Mouse (Mus musculus): ENCODE results near the gene Baiap2. TPM values are rescaled to one million over a fixed set of nuclear protein-coding genes. Genes with fewer than 3 reads are reported as not detected.
A peak's percentile ranks its signal among the peaks of the same experiment; 100 is the strongest.

Gene Baiap2
- polyA plus RNA-seq, 1 experiment, result 39.0 TPM

DNA sequence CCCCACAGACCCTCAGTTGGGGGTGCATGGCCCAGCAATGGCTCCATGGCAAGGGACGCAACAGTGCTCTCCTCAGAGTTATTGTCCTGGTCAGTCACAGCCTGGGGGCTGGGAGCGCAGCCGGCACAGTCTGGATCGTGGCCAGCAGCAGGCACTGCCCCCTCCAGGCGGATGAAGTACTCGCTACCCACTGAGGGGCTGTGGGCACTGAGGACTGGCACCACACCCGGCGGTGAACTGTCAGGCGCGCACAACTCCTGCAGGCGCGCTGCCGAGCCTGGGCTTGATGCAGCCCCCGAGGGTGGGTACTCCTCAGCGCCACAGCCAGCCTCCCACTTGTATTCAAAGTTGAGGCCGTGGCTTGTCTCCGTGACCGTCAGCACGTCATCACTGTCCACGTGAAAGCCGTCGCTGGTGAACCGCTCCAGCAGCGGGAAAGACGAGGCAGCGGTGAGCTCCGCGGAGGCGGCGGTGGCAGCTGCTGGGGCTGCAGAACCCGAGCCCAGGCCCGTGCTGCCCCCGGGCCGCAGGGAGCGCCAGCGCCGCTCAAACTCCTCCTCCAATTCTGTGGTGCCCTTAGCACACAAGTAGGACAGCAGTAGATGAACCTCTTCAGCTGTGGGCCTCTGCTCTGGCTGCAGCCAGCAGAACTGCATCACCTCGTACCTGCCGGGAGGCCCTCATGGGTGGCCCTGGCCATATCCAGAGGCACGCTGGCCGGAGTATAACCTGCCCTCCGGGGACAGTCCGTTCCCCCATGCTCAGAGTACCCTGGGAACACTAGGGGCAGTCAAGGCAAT is 69.4 kb downstream of the Baiap2 start:
- no peak for DNase-seq (ENCODE audit: low spot score)

DNA sequence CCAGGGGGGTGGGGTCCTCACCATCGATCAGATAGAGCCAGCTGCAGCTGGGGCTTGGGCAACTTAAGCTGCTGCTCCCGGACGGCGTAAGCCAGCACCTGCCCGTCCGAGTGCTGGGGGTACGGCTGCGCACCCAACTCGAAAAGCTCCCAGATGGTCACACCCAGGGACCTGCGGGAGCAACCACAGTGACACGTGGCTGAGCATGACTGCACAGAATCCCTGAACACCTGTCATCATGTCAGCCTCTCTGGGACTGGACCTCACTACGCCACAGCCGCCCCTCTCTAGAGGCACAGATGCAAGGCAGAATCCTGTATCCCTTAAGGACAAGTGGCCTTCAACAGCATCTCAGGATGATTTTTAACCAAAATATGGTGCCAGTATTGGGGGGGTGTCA is 70.1 kb downstream of the Baiap2 start:
- DNase-seq (ENCODE audit: low spot score), result no peak

DNA sequence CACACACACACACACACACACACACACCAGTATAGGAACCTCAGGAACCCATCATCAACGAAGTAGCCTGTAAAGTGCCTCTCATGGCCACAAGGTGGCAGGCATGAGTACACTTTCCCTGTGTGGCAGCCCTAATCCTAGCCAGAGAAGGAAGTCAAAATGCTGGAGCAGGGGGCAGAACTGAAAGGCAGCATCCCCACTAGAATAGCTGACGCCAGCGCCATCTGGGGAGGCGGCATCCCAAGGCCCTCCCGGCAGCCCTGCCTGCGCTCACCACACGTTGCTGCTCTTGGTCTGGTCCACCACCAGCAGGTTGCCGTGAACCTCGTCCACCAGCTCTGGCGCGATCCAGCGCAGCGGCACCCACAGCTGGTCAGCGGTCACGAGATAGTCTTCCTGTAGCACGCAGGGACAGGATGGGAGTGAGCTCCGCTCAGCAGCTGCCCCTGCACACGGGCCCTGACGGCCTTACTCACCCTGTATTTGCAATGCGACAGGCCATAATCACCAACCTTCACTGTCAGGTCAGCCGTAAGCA is 70.7 kb downstream of the Baiap2 start:
- peak; percentile 66 for DNase-seq (ENCODE audit: low spot score)

- DNase-seq (ENCODE audit: low spot score), result no peak
These were observed 72.2 kb downstream of the Baiap2 start for GRCm38 (mm10) chr11:120014758-120015157.

GRCm38 (mm10) chr11:120017011-120017410 is 74.4 kb downstream of the Baiap2 start:
- DNase-seq (ENCODE audit: low spot score), result no peak

DNA sequence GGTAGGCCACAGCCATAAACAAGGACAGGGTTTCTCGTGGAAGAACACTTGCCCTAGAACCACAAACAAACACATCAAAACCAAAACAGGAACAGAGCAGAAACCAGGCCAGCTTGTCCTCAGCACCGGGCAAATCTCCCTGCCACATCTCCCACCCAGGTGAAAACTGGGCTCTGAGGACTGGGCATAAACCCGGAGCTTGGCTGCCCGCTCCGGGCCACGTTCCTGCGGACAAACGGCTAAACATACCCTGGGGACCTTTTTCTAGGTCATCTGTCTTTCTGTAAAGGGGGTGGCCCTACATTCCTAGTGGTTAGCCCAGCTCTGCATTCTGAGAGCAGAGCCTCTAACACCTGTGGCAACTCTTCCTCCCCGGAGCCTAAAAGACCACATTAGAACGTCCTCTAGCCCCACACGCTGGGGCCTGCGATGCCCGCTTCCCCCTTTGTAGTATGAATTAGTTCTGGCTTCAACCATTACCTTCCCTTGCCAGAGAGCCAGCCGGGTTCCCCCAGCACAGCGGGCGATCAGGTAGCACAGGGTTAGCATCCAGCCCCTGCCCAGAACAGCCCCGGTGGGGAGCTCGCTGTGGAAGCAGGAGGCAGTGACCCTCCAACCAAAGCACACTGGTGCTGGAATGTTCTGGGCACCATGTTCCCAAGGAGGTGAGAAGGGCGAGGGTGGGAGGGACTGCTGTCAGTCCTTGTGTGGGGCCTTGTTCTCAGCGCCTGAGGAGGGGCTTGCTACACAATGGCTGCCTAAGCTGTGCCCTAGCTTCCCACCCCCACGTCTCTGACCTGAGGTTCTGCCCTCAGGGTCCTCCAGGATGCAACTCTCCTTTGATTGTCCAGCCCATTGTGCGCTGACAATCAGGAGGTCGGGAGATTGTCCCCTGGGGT is 77.2 kb downstream of the Baiap2 start:
- no peak for DNase-seq (ENCODE audit: low spot score)

DNA sequence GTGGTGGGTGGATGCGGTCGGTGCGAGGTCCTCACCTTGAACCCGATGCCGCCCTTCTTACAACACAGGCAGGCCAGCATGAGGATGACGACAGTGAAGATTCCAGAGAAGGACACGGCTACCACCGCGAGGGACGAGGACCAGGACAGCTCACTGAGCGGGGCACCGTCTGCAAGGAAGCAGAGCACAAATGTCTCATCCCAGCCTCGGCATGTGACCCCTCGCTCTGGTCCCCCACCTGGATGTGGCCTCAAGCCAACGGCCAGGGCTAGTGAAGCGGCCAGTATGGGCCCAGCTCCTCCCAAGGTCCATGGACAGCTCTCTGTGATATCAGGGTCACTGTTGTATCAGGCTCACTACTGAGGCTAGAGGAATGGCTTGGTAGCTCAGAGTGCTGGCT is 78.8 kb downstream of the Baiap2 start:
- DNase-seq (ENCODE audit: low spot score), result no peak

DNA sequence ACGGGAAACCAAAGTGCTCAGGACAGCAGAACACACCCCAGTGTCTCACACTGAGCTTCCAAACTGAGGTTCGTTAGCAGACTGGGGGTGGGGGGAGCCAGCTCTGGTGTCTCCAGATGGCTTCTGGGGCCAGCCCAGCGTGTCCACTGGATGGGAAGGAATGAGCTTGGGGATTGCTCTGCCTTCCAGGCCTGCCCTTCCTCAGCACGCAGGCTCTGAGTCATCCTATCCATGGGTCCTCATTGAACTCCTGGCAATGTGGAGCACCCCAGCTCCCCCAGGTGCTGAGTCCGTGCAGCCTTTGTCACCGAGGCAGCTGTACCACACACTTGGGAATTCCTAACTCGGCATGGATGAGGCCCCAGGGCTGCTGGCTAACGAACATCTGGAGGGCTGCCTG is 79.7 kb downstream of the Baiap2 start:
- no peak for DNase-seq (ENCODE audit: low spot score)

DNA sequence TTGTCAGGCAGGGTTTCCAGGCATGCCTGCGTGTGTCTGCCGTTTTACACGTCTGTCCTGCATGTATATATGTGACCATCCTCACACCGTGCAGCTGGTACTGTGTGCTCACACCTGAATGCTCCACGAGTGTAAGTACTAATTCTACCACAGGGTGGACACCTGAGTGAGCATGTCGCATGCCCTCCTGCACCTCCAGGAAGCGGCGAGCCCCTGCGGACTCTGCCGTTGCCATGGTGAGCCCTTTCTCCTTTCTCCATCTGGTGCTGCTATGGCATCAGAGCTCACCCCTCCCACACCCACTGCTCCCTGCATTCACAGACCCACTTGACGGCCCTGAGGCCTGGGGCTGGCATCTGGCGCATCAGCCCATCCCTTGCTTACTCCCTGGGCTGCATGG is 80.3 kb downstream of the Baiap2 start:
- DNase-seq (ENCODE audit: low spot score), result no peak

GRCm38 (mm10) chr11:120026941-120027340 is 84.4 kb downstream of the Baiap2 start:
- DNase-seq (ENCODE audit: low spot score), result no peak

GRCm38 (mm10) chr11:120028319-120029092 is 85.9 kb downstream of the Baiap2 start:
- no peak for DNase-seq (ENCODE audit: low spot score)

DNA sequence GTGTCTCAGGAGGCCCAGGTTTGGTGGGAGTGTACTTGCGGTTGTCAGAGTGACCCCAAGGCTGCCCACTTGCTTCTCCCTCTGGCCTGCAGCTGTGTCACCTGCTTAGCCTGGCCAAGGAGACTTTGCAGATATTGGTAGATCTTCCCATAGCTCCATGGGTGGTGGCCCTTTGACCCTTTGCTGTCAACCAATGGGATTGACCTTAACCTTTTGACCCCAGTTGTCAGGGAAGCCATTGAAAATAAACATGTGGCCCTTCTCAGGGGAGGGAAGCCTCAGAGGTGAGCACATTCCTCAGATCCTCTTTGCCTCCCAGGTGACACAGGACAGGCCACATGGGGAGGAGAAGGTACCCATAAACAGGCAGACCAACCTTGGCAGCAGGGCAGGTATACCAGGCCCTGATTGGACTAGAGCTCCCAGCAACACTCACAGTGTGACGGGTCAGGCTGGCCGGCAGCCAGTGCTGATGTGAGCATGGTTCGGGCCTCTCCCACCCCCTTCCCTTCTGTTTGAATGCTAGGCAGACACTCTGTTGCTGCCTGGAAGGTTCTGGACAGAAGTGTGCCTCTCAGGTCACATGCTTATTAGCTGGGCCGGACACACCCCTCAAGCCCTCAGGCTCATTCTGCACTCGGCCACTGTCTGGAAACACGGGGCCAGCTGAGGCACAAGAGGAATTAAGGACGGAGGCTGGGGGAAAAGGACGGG is 87.0 kb downstream of the Baiap2 start:
- no peak for DNase-seq (ENCODE audit: low spot score)

GRCm38 (mm10) chr11:120030145-120030901 is 87.8 kb downstream of the Baiap2 start:
- DNase-seq (ENCODE audit: low spot score), result no peak

GRCm38 (mm10) chr11:120032052-120032451 is 89.5 kb downstream of the Baiap2 start:
- DNase-seq (ENCODE audit: low spot score), result no peak

DNA sequence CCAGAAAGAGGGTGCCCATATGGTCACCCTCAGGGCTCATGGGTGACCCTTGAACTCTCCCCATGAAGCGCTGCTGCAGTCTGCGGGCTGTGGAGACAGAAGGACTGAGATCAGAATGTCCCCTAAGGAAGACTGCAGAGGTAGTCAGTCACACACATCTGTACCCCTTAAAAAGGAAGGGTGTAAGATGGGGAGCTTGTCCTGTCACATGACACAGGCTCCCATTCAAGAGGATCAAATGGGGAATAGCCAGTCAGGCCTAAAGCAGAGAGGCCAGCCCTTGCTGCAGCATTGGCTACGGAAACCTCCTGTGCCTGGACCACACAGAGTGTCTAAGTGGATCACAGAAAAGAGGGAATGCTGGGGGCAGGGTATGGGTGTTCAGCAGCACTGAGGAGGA is 90.9 kb downstream of the Baiap2 start:
- no peak for DNase-seq (ENCODE audit: low spot score)

- no peak for DNase-seq (ENCODE audit: low spot score)
These were observed 91.7 kb downstream of the Baiap2 start for GRCm38 (mm10) chr11:120034306-120034705.

GRCm38 (mm10) chr11:120034762-120035161 is 92.2 kb downstream of the Baiap2 start:
- DNase-seq (ENCODE audit: low spot score), result no peak

- no peak for DNase-seq (ENCODE audit: low spot score)
These were observed 97.0 kb downstream of the Baiap2 start for GRCm38 (mm10) chr11:120039581-120039980.

GRCm38 (mm10) chr11:120040440-120040839 is 97.9 kb downstream of the Baiap2 start:
- no peak for DNase-seq (ENCODE audit: low spot score)
